Mouse (Mus musculus): ENCODE results near the gene Trim17.

Trim17 gene

DNA sequence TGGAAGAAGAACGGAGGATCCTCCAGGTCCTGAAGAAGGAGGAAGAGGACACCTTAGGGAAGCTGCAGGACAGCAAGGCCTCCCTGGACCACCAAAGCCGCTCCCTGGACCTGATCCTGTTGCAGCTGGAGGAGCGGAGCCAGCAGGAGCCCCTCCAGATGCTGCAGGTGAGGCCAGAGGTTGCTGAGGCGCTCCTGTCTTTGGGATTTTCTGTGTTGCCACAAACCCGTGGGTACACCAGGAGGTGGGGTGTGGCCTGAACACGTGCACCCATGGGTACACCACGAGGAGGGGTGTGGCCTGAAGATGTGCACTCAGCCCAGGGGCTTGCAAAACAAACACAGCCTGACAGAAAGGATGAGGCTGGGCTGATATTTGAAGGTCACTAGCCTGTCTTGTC, 14.1 kb downstream of the Trim17 start:
- no peak for DNase-seq (ENCODE audit: extremely low spot score, low spot score)

DNA sequence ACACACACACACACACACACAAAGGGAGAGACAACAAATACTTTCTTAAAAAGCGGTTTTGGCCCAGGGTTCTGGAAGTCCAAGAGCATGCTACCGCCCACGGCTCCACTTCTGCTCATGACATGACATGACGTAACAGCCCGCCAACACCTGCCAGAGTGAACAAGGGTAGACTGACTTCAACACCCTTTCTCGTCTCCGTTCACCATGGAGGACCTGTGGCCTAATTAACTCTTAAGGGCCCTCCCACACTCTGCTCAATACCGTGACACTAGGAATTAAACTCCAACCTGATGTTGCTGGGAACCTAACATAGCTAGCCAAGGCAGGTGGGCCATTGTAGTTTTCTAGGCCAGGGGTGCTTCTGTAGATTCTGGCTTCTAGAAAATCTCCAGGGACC, 14.5 kb downstream of the Trim17 start:
- DNase-seq (ENCODE audit: extremely low spot score, low spot score): no peak

DNA sequence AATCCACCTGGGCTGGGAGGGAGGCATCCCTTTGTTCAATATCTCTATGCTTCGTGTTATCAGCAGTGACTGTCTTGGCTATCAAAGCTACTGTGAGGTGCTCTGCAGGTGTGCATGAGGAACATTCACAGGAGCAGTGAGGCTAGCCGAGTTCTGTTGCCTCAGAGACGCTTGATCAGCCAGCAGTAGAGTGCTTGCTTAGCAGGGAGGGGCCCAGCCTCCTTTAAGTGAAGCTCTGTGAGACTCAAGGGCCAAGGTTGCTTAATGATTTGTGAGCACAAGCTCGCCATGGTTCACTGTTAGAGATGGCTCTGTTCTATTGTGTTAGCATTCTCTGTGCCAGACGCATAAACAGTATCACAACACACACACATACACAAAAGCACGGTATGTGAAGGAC, 15.2 kb downstream of the Trim17 start:
- DNase-seq (ENCODE audit: extremely low spot score, low spot score): no peak

DNA sequence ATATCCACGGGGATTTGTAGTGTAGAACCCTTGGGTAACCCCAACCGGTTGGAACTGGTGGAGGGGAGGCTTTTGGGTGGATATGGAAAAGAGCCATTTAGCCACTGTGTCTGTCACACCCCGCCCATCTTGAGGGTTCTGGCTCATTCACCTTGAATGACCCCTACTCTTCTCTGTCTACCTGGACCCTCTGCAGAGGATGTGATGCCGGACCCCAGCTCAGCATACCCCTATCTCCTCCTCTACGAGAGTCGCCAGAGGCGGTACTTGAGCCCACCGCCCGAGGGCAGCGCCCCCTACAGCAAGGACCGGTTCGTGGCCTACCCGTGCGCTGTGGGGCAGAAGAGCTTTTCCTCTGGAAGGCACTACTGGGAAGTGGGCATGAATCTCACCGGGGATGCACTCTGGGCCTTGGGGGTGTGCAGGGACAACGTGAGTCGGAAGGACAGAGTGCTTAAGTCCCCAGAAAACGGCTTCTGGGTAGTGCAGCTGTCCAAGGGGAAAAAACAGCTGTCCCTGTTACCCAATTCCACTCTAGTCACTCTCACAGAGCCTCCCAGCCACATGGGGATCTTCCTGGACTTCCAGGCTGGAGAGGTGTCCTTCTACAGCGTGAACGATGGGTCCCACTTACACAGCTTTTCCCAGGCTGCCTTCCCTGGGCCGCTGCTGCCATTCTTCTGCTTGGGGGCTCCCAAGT, 16.5 kb downstream of the Trim17 start:
- DNase-seq (ENCODE audit: extremely low spot score, low spot score): no peak

DNA sequence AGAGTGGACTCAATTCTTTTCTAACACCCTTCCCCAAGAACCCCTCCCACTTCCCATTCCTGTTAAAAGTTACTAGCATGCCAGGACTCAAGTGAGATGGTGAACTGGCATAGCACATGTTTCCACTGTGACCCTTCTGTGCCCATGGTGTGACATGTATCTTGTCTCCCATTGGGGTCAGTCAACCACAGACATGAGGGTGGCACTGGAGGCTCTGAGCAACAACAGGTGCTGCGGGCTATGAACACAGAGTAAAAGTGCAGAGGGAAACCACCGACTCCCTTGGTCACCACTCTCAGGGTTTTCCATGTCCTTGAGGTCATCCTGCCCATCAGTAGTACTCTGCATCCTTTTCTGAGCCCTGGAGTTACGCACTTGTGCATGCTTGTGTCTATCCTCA, 17.3 kb downstream of the Trim17 start:
- no peak for DNase-seq (ENCODE audit: extremely low spot score, low spot score)

DNA sequence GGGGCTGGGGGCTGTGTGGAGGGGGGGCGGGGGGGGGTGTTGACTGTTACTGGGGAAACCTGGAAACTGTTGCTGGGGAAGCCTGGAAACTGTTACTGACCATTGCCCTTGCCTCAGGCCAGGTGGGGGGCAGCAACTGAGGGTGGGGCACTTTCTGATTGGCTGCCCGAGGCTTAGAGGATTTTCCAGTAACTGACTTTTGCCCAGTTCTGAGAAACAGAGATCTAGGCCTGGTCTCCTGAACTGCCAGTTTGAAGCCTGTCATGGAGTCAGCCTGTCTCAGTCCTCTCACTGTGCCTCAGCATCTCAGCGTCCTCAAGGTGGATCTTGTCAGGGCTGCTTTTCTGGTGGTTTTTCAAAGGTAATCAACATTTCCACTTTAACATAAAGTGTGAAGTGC, 19.9 kb downstream of the Trim17 start:
- no peak for DNase-seq (ENCODE audit: extremely low spot score, low spot score)

DNA sequence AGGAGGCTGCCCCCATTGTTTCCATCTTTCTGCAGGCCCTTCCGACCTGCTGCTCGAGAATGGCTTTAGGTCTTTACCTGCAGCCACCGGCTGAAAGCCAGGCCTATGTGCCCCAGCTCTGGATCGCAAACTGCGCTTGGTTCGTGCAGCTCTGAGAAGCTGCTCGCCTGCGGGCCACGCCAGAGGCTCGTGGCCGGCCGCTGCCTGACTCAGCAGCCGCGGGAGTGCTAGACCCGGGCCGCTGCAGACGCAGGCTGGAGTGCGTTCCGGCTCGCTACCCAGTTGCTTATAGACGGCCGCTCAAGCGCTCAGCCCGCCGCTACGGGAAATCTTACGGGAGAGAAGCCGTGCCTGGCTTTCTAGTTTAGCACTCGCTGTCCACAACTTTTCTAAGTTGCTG, 22.7 kb downstream of the Trim17 start:
- DNase-seq (ENCODE audit: extremely low spot score, low spot score): peak; percentile 50

DNA sequence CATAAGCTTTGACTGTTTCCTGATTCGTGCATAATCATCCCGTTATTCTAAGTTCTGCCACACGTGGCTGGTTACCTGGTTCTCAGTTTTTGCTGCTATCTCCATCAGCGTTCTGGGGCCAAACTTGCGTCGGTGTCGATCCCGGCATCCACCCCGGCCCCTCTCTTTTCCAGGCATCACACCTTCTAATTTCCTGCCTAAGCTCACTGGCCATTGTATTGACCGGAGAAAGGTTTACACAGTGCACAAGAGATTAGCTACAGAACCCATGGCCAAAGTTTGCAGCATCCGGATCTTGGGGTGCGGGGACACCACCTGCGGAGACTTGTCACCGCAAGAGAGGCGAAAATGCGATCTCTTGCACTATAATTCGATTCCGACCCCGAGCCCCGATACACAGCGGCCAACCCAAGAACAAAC, 23.1 kb downstream of the Trim17 start:
- no peak for DNase-seq (ENCODE audit: extremely low spot score, low spot score)

DNA sequence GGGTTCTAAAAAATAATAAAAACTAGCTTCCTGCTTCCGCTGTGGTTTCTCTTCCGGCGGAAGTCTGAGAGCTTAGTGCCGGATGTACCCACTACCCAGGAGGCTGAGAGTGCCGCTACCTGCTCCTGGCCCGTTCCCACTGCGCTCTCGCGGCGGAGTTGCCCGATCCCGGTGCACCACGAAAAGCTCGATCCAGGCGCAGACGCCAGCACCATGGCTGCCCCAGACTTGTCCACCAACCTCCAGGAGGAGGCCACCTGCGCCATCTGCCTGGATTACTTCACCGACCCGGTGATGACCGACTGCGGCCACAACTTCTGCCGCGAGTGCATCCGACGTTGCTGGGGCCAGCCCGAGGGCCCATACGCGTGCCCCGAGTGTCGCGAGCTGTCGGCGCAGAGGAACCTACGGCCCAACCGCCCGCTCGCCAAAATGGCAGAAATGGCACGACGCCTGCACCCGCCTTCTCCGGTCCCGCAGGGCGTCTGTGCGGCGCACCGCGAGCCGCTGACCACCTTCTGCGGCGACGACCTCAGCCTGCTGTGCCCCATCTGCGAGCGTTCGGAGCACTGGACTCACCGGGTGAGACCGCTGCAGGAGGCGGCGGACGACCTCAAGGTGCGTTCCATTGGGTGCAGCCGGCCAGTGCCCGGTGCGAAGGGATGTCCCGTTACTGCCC, 23.7 kb downstream of the Trim17 start, which contains the start of gene Trim11:
Gene Trim11 (plus strand): TSS at position 67 of the 679 bp plus-strand sequence.
- peak; percentile 72 for DNase-seq (ENCODE audit: extremely low spot score, low spot score)

DNA sequence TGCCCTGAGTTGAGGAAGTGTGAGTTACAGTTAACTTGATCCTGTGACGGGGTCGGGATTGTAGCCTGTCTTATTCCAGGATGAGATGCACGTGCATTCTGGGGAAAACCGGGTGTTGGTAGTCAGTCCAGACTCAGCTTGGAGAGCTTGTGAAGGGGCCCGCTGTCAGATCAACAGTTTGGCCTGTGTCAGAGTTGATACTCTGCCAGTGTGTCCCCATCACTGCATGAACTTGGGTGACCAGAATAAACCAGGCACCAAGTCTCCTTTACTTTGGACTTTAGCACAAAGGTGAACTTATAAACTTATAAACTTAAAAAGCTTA, 24.2 kb downstream of the Trim17 start:
- no peak for DNase-seq (ENCODE audit: extremely low spot score, low spot score)

DNA sequence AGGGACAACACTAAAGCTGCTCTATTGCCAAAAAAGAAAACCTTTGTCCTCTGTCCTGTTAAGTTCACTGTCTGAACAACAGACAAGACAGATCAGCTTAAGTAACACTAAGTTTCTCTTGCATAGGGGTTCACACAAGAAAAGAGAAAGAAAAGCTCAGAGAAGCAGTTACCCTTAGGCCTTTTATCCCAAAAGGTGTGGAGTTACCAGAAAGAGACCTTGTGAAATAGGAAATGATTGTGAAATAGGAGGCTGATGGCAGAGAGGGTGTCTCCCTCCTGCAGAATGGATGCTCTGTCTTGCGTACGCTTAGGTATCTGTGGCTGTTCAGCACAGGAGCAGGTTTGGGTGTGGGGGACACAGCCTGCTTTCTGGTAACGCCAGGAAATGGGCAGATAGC, 24.7 kb downstream of the Trim17 start:
- DNase-seq (ENCODE audit: extremely low spot score, low spot score): no peak

DNA sequence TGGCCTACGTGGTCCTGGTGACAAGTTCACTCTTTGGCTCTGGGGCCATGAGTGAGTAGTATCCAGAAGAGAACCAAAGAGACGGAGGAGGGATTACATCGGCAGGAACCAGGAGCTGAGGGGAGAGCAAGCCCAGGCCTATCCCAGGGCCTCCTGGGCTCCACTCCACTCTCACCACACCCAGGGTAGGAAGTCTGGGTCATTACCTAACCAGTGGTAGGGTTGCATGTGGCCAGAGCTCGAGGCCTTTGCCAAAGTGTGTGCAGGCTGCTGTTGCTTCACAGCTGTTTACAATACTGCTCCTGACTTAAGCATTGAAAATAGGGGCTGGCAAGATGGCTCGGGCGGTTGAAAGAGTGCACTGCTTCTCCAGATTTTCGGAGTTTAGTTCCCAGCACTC, 25.2 kb downstream of the Trim17 start:
- no peak for DNase-seq (ENCODE audit: extremely low spot score, low spot score)

DNA sequence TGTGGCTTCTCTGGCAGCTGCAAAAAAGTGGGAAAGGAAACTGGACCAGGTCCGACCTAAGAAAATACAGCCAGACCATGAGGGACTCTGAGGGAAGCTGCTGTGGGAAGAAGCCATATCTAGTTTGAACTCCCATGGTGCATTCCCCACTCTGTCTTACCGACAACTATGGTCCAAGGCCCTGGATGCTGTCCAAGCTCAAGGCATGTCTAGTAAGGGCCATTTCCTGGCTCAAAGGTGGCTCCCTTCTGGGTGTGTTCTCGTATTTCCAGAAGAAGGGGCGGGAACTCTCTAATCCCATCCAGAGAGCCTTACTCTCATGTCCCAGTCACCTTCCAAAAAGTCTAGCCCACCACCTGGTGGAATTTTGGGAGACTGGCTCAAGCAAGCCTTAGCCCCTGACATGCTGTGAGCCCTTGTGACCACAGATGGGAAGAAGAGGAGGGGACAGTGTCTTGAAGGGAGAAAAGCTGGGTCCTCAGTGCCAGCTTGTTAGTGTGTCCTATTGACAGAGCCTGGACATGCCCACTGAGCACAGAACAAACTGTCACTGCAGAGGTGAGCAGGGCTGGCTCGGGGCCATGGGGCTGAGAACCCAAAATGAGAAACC, 26.0 kb downstream of the Trim17 start:
- no peak for DNase-seq (ENCODE audit: extremely low spot score, low spot score)

DNA sequence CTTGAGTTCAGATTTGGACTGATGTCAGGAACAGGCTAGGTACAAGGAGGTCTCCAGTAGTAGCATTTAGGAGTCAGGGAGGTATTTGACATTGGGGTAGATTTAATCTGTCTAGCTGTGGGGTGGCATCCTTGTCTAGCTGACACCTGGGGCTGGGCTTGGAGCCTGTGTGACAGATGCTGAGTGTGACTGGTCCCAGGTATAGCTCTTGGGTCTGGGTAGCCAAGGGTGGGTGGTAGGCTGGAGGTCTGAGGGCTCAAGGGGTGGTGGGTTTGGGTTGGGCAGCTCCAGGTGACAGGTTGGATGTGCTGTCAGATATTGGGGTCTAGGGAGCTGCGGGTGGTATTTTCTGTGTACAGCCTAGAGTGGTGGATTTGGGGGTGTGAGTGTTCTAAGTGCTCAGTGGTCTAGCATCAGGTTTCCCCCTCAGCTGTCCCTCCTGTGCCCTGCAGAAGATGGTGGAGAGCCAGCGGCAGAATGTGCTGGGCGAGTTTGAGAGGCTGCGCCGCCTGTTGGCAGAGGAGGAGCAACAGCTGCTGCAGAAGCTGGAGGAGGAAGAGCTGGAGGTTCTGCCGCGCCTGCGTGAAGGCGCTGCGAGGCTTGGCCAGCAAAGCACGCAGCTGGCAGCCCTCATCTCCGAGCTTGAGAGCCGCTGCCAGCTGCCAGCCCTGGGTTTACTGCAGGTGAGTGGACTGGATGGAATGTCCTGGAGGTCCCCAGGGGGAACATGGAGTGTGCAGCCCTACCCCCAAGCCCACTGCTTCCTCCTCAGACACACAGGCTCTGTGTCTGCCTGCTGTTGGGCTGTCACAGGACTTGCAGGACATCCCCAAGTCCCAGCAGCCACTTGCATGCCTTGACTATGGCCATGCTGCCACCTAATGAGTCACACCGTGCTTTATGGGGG, 27.3 kb downstream of the Trim17 start:
- DNase-seq (ENCODE audit: extremely low spot score, low spot score): no peak

DNA sequence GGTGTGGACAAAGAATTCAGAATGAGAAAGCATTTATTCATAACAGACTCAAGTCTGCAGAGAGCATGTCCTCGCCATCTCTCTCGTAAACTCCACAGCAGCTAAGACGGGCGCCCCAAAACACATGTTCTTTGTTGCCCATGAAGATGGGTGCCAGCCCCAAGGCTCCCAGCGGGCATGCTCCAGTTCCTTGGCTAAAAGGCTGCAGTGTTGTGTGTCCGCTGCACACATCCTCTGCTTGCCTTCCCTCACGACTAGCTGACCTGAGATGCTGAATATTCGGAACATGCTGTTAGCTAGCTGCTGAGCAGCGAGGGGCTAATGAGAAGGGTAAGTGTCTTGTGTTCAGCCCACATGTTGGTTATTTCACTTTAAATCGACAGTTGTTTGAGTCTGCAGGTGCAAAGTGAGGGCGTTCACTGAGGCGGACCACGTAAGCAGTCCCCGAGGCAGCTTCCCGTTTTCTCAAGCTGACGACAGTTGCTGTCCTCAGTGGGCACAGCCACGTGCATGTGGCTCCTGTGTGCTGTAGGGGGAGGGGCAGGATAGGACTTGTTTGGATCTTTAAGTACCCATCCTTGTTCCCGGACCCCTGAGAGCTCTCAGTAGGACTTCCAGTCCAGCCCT, 28.1 kb downstream of the Trim17 start:
- no peak for DNase-seq (ENCODE audit: extremely low spot score, low spot score)

DNA sequence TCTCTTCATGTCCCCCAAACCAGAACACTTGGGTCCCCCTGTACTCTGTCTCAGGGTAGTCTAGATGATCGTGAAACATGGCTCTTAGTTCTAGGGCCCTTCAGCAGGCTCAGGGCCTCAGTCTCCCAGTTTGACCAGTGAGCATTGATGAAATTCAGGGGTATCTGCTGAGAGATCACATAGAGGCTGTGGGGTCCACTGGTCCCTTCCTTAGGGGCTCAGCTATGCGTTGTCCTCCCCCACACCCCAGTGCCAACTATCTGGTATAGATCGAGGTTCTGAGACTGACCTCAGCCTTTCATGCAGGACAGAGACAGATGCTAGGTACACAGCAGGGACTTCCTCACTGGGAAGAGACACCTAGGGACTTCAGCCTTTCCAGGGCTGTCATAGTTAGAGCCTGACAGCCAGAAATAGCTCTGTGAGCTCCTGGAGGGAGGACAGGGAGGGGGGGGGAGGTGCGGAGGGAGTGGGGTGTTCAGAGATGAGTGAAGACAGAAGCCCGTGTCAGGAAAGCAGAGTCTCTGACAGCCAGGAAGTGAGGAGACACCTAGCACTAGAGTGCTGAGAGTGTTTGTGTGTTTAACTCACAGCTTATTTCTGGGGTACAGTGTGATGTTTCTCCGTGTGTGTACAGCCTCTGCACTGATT, 29.3 kb downstream of the Trim17 start:
- DNase-seq (ENCODE audit: extremely low spot score, low spot score): no peak

DNA sequence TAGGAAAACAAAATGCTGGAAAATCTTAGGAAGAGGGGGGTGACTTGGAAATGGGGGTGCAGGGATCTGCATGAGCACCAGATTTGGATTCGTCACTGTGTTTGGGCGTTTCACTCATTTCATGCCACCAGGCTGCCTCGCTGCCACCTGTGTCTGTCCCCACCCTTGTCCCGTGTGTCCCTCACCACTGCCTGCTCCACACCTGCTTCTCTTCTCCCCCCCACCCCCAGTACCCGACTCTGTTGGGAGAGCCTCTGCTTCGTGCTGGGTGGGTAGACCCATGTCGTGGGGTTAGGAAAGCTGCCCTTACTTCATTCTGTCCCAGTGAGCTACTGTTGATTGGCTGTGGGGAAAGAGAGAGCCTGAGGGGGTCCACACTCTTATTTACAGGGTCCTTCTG, 30.2 kb downstream of the Trim17 start:
- no peak for DNase-seq (ENCODE audit: extremely low spot score, low spot score)

DNA sequence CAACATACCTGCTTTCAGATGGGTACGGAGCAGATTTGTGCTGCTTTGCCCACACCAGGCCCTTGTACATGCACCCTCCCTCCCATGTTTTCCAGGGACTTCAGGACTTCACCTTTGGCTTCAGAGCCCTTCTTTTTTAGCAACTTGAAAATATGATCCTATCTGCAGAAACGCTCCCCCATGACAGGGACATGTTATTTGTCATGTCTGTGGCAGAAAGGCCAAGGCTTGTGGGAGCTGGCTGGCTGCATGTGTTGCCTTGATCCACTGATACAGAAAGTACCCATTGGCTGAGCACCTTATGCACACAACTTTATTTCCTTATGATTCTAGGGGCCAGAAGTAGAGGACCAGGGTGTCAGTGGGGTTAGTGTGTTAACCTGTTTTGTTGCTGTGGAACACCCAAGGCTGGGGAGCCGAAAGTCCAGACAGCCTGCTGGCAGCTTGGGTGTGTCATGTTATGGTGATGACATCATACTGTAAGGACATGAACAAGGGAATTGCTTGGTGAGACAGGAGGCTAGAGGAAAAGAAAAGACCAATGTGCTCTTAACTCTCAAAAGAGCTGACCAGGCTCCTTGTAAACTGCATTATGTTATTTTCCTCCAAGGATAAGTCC, 30.9 kb downstream of the Trim17 start:
- DNase-seq (ENCODE audit: extremely low spot score, low spot score): no peak

DNA sequence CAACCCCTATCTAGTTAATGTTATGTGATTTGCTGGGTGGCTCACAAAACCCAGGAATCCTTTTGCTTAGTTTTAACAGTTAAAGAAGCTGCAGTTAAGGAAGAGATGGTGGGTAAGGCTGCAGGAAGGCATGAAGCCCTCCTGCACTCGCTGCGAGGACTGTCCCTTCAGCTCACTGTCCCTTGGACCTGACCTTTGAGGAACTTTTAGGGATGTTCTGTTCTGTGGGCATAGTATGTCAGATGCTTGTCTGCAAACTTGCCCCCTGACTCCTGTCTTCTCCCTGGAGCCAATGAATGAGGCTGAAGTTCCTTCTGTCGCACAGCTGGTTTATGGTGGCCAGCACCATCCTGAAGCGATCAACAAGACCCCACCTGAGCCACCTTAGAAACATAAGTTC, 34.7 kb downstream of the Trim17 start:
- DNase-seq (ENCODE audit: extremely low spot score, low spot score): no peak

DNA sequence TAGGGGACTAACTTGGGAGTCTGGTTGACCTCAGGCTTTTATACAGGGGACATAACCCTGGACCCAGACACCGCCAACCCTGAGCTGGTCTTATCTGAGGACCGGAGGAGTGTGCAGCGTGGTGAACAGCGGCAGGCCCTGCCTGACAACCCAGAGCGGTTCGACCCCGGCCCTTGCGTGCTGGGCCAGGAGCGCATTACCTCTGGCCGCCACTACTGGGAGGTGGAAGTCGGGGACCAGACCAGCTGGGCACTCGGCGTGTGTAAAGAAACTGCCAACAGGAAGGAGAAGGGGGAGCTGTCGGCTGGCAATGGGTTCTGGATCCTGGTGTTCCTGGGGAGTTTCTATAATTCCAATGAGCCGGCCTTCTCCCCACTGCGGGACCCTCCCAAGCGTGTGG, 35.7 kb downstream of the Trim17 start:
- no peak for DNase-seq (ENCODE audit: extremely low spot score, low spot score)

Measured in neural tube, embryonic 10.5 days (tissue).